Mouse (Mus musculus): Measurements from ENCODE around the gene Amdhd2.

DNA sequence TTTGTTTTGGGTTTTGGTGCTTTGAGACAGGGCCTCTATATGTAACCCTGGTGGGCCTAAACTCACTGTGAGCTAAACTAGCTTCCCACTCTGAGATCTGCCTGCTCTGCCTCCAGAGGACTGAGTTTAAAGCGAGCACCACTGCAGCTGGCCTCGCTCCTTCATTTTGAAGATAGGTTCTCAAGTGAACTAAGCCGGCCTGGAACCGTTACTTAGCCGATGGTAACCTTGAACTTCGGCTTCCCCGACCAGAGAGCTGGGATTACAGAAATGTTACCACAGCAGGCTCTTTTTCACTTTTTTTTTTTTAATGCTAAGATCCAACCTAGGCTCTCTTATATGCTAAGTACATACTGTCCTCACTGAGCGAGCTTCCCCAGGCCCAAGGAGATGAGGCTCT, 29.7 kb upstream of the Amdhd2 start:
- TF ChIP-seq CTCF (IDR thresholded peaks at IDR 0.05; ENCODE audit: low read depth, low read length) = no peak
- TF ChIP-seq POLR2A (IDR thresholded peaks at IDR 0.05; ENCODE audit: insufficient read depth, low read length) = no peak

Measured in ES-Bruce4 (cell line).